Mouse (Mus musculus) hindbrain, embryonic 15.5 days (tissue): Measurements from ENCODE around the gene Rad51. TPM values are rescaled to one million over a fixed set of nuclear protein-coding genes. Genes with fewer than 3 reads are reported as not detected.

Source experiments
- ATAC-seq: fragments of 200-750 bp; cut with Nextera tagmentation; 2 replicates; pipeline ENCODE4 v1.8.0; 2017; ENCODE audit warnings: low read depth, moderate number of reproducible peaks, moderate TSS enrichment; ENCODE audit not compliant: low FRiP score
- H3K27ac ChIP-seq: fragments of 300-500 bp; sonication (generic); replicated peaks from 2 replicates; pipeline ENCODE4 v1.5.1; 2015; ENCODE audit warnings: mild to moderate bottlenecking, inconsistent platforms
- H3K27me3 ChIP-seq: fragments of 300-500 bp; sonication (generic); 2 replicates; pipeline ENCODE4 v1.6.1; 2015; ENCODE audit warnings: control low read depth, inconsistent platforms
- H3K36me3 ChIP-seq: fragments of 300-500 bp; sonication (generic); 2 replicates; pipeline ENCODE4 v1.6.1; 2015; ENCODE audit warnings: control low read depth, inconsistent platforms
- H3K4me1 ChIP-seq: fragments of 300-500 bp; sonication (generic); replicated peaks from 2 replicates; pipeline ENCODE4 v1.6.1; 2015; ENCODE audit warnings: control low read depth, inconsistent platforms
- H3K4me2 ChIP-seq: fragments of 300-500 bp; sonication (generic); 2 replicates; pipeline ENCODE4 v1.6.1; 2015; ENCODE audit warnings: moderate library complexity, mild to moderate bottlenecking, inconsistent platforms
- H3K4me3 ChIP-seq: fragments of 300-500 bp; sonication (generic); 2 replicates; pipeline ENCODE4 v1.5.1; 2015; ENCODE audit warnings: mild to moderate bottlenecking, inconsistent platforms
- H3K9ac ChIP-seq: fragments of 300-500 bp; sonication (generic); 2 replicates; pipeline ENCODE4 v1.6.1; 2015; ENCODE audit warnings: inconsistent platforms
- H3K9me3 ChIP-seq: fragments of 300-500 bp; sonication (generic); 2 replicates; pipeline ENCODE4 v1.6.1; 2016; ENCODE audit warnings: control low read depth, inconsistent platforms
- WGBS: fragments of 180-500 bp; shearing (Covaris S2); methylation state at CpG from one replicate; pipeline ENCODE4 v1.1.7; 2015; 5-methylcytosine and 5-hydroxymethylcytosine counted together
- polyA plus RNA-seq: library from polyadenylated mRNA; unstranded; fragments of >200 nt; fragmentation: Nextera tagmentation; extraction: Ambion mirVana; gene quantifications from 2 replicates; pipeline ENCODE4 v1.2.1, GENCODE M21; 2015

Gene Rad51
- polyA plus RNA-seq, 1 experiment from 2014 or later: 12.7 TPM

DNA sequence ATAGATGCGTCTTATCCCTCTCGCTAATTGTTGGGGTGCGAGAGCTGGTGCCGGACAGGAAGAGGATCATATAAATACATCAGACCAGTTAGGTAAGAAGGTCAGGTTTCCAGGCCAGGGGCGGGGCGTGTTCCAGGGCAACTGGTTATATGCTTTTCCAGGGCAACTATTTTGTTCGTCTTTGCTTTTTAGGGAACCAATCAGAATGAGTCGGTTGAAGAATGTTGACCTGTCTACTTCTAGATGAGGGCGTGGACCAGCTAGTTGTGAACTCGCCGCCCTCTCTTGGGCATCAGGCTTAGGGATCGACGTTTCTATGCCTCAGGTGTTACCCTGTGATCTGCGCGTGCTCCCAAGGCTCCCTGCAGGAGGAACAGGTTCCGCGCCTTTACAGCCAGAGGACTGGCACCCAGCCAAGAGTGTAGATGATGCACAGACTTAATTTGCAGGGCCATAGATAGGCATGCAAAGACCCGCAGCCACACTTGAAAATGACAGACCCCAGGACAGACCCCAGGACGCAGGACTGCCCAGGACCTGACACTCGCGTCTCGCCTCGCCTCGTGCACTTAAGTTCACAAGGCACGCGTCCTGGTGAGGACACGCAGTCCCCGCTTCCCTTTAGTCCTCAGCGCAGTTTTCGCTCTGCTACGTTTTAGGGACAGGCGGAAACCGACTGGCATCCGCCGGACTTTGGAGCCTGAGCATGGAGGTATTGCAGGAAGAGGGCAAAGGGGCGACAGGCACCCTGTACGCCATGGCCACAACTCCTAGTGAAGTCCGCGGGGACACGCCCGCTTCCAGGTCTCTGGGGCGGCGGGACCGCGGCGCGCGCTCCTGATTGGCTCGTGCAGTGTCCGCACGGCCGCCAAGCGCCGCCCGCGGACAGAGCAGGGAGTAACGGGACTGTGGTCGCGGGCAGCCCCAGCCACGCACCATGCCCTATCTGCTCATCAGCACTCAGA is 54.6 kb downstream of the Rad51 start, which contains the start of gene Gchfr:
Gene Gchfr, plus strand, starts transcription at position 873 of the 965 bp plus-strand sequence.
- Histone ChIP-seq H3K4me2 (peak within 1 kb of the TSS; percentile 99), H3K36me3 (no peaks in the 10 kb centered on the region), H3K4me3 (peak within 1 kb of the TSS; percentile 50), H3K9ac (peak within 1 kb of the TSS; percentile 37), H3K4me1 (peaks cover 16% of the 10 kb centered on the region), H3K27me3 (peaks cover 15% of the 10 kb centered on the region), H3K9me3 (no peaks in the 10 kb centered on the region), H3K27ac (no peak within 1 kb of the TSS)
- under 1% methylated on average over 60 of the region's 60 CpGs for WGBS
- ATAC-seq: peak; percentile 77

GRCm38 (mm10) chr2:119167866-119168256 is 55.3 kb downstream of the Rad51 start:
- peaks cover 15% of the 10 kb centered on the region for H3K27me3 ChIP-seq
- 4% methylated on average over 26 of the region's 26 CpGs for WGBS
- H3K27ac ChIP-seq: no peak overlapping the region
- peak overlapping the region; percentile 37 for H3K9ac ChIP-seq
- no peaks in the 10 kb centered on the region for H3K36me3 ChIP-seq
- H3K9me3 ChIP-seq: no peaks in the 10 kb centered on the region
- H3K4me2 ChIP-seq: peak overlapping the region; percentile 99
- peaks cover 22% of the 10 kb centered on the region for H3K4me1 ChIP-seq
- peak overlapping the region; percentile 50 for H3K4me3 ChIP-seq
- ATAC-seq: no peak

- 93% methylated on average over 2 of the region's 2 CpGs for WGBS
- peaks cover 43% of the 10 kb centered on the region for H3K4me1 ChIP-seq
These were observed 57.7 kb downstream of the Rad51 start for GRCm38 (mm10) chr2:119170282-119170681.

GRCm38 (mm10) chr2:119171574-119171973 is 59.0 kb downstream of the Rad51 start:
- Histone ChIP-seq H3K9ac (no peak overlapping the region), H3K4me3 (no peak overlapping the region), H3K36me3 (no peaks in the 10 kb centered on the region), H3K27me3 (no peaks in the 10 kb centered on the region; the same call in 1 of the 2 replicates), H3K27ac (no peak overlapping the region), H3K9me3 (no peaks in the 10 kb centered on the region), H3K4me1 (peaks cover 41% of the 10 kb centered on the region), H3K4me2 (no peak overlapping the region)
- no peak for ATAC-seq
- WGBS: 67% methylated on average over 8 of the region's 8 CpGs

More at GRCm38 (mm10) chr2:119170282-119170681, 57.7 kb downstream of the Rad51 start:
- Histone ChIP-seq H3K27me3 (peaks cover 9% of the 10 kb centered on the region), H3K36me3 (no peaks in the 10 kb centered on the region), H3K9me3 (no peaks in the 10 kb centered on the region), H3K4me3 (no peak overlapping the region), H3K9ac (no peak overlapping the region), H3K4me2 (no peak overlapping the region), H3K27ac (no peak overlapping the region)
- no peak for ATAC-seq

DNA sequence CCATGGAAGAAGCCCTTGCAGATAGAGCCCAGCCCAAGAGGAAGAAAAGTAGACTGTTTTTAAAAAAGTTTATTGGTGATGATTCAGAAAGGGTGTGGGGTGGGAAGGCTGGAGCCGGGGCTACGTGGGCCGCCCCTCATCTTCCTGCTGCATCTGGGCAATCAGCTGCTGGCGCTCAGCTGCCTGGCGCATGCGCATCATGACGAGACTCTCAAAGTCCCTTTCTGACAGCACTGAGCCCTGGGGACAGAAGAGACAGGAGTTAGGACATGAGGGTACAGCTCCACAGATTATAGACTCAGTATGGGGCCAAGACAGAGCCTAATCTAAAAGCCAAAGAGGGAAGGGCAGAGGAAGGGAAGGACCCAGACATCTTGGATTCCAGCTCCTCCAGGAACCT is 59.9 kb downstream of the Rad51 start:
- ATAC-seq: no peak
- peaks cover 33% of the 10 kb centered on the region for H3K4me1 ChIP-seq
- no peaks in the 10 kb centered on the region; the same call in 1 of the 2 replicates for H3K27me3 ChIP-seq
- H3K9me3 ChIP-seq: no peaks in the 10 kb centered on the region
- H3K27ac ChIP-seq: no peak overlapping the region
- 81% methylated on average over 7 of the region's 7 CpGs for WGBS
- H3K4me2 ChIP-seq: no peak overlapping the region
- H3K9ac ChIP-seq: no peak overlapping the region
- no peaks in the 10 kb centered on the region for H3K36me3 ChIP-seq
- no peak overlapping the region for H3K4me3 ChIP-seq

- ATAC-seq: peak; percentile 9; the same call in 1 of the 2 replicates
- Histone ChIP-seq H3K9ac (no peak overlapping the region), H3K27ac (no peak overlapping the region), H3K9me3 (no peaks in the 10 kb centered on the region), H3K4me1 (peaks cover 27% of the 10 kb centered on the region), H3K4me2 (peak overlapping the region; percentile 17; the same call in 1 of the 2 replicates), H3K4me3 (no peak overlapping the region), H3K27me3 (no peaks in the 10 kb centered on the region; the same call in 1 of the 2 replicates), H3K36me3 (peaks cover 2% of the 10 kb centered on the region; the same call in 1 of the 2 replicates)
- 21% methylated on average over 13 of the region's 13 CpGs for WGBS
These were observed 60.4 kb downstream of the Rad51 start for GRCm38 (mm10) chr2:119172862-119173576.

GRCm38 (mm10) chr2:119173991-119174651 is 61.5 kb downstream of the Rad51 start, which contains the start of gene Gm14137:
TSS of gene Gm14137 (plus strand) at chr2:119174509.
- peaks cover 26% of the 10 kb centered on the region for H3K4me1 ChIP-seq
- H3K27me3 ChIP-seq: no peaks in the 10 kb centered on the region
- no peak within 1 kb of the TSS for H3K4me2 ChIP-seq
- no peak within 1 kb of the TSS for H3K9ac ChIP-seq
- WGBS: 35% methylated on average over 8 of the region's 8 CpGs
- H3K36me3 ChIP-seq: peaks cover 9% of the 10 kb centered on the region
- no peak within 1 kb of the TSS for H3K4me3 ChIP-seq
- ATAC-seq: no peak
- H3K9me3 ChIP-seq: no peaks in the 10 kb centered on the region
- no peak within 1 kb of the TSS for H3K27ac ChIP-seq

DNA sequence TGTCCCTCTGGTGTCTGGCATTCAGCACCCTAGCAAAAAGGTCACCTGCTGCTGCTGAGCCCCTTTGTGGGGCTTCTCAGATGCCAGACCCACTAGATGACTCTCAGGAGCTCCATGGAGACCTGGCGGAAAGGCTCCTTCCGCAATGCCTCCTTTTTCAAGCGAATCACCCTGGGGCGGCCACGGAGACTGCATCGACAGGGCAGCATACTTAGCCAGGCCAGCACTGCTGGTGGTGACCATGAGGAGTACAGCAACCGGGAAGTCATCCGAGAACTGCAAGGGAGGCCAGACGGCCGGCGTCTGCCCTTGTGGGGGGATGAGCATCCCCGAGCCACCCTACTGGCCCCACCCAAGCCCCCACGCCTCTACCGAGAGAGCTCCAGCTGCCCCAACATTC is 62.3 kb downstream of the Rad51 start:
- Histone ChIP-seq H3K4me1 (peaks cover 26% of the 10 kb centered on the region), H3K36me3 (peaks cover 16% of the 10 kb centered on the region), H3K4me2 (no peak overlapping the region), H3K27ac (no peak overlapping the region), H3K9ac (no peak overlapping the region), H3K9me3 (no peaks in the 10 kb centered on the region), H3K4me3 (no peak overlapping the region), H3K27me3 (no peaks in the 10 kb centered on the region)
- ATAC-seq: no peak
- 47% methylated on average over 14 of the region's 14 CpGs for WGBS

GRCm38 (mm10) chr2:119175614-119176013 is 63.0 kb downstream of the Rad51 start:
- ATAC-seq: no peak

GRCm38 (mm10) chr2:119176761-119177160 is 64.2 kb downstream of the Rad51 start:
- no peak overlapping the region for H3K4me3 ChIP-seq

More at GRCm38 (mm10) chr2:119175614-119176013, 63.0 kb downstream of the Rad51 start:
- no peak overlapping the region for H3K27ac ChIP-seq
- no peak overlapping the region for H3K4me2 ChIP-seq
- no peak overlapping the region for H3K4me3 ChIP-seq
- WGBS: 71% methylated on average over 6 of the region's 6 CpGs
- H3K36me3 ChIP-seq: peaks cover 23% of the 10 kb centered on the region
- no peaks in the 10 kb centered on the region for H3K27me3 ChIP-seq
- no peak overlapping the region for H3K9ac ChIP-seq
- peaks cover 26% of the 10 kb centered on the region for H3K4me1 ChIP-seq
- no peaks in the 10 kb centered on the region for H3K9me3 ChIP-seq

GRCm38 (mm10) chr2:119177384-119177939 is 64.9 kb downstream of the Rad51 start:
- no peak overlapping the region for H3K4me3 ChIP-seq
- peaks cover 25% of the 10 kb centered on the region for H3K4me1 ChIP-seq
- H3K4me2 ChIP-seq: no peak overlapping the region
- H3K36me3 ChIP-seq: peaks cover 28% of the 10 kb centered on the region
- no peaks in the 10 kb centered on the region for H3K9me3 ChIP-seq
- H3K9ac ChIP-seq: no peak overlapping the region
- ATAC-seq: no peak
- 92% methylated on average over 5 of the region's 5 CpGs for WGBS
- no peaks in the 10 kb centered on the region for H3K27me3 ChIP-seq
- H3K27ac ChIP-seq: no peak overlapping the region

More at GRCm38 (mm10) chr2:119176761-119177160, 64.2 kb downstream of the Rad51 start:
- Histone ChIP-seq H3K9me3 (no peaks in the 10 kb centered on the region), H3K4me1 (peaks cover 26% of the 10 kb centered on the region), H3K27ac (no peak overlapping the region), H3K27me3 (no peaks in the 10 kb centered on the region), H3K9ac (no peak overlapping the region), H3K4me2 (no peak overlapping the region), H3K36me3 (peaks cover 28% of the 10 kb centered on the region)
- 50% methylated on average over 3 of the region's 3 CpGs for WGBS
- ATAC-seq: no peak
